Mouse (Mus musculus): ENCODE data around the gene Map3k14. TPM values are rescaled to one million over a fixed set of nuclear protein-coding genes. Genes with fewer than 3 reads are reported as not detected.

The Map3k14 gene
- total and polyA plus RNA-seq, 3 experiments = 4.9 to 10.8 (median 10.8) TPM

- H3K27me3 ChIP-seq (ENCODE audit: insufficient read depth, low read length) = no peaks in the 10 kb centered on the region; the same call in 1 of the 2 replicates
- no peaks in the 10 kb centered on the region for H3K9me3 ChIP-seq (replicated peaks)
- H3K4me3 ChIP-seq (ENCODE audit: low read depth, low read length) = no peak overlapping the region
- peaks cover 21% of the 10 kb centered on the region for H3K36me3 ChIP-seq (replicated peaks)
- no peak for DNase-seq (ENCODE audit: low spot score)
- peaks cover 81% of the 10 kb centered on the region for H3K4me1 ChIP-seq (ENCODE audit: insufficient read depth, low read depth, low read length)
- TF ChIP-seq POLR2AphosphoS5 (IDR thresholded peaks at IDR 0.05; ENCODE audit: insufficient replicate concordance, low read depth, low read length) (no peak), CTCF (IDR thresholded peaks at IDR 0.05; ENCODE audit: low read depth, low read length) (no peak), GATA1 (IDR thresholded peaks at IDR 0.05; ENCODE audit: borderline replicate concordance, low read length) (no peak), TAL1 (conservative IDR thresholded peaks at IDR 0.05; ENCODE audit: low read depth, low read length) (no peak), GATA2 (IDR thresholded peaks at IDR 0.05; ENCODE audit: borderline replicate concordance, low read depth, low read length) (no peak)
- no peak for ATAC-seq (ENCODE audit: extremely low read depth, insufficient number of reproducible peaks, low FRiP score, poor library complexity, severe bottlenecking)
Measured at GRCm38 (mm10) chr11:103253605-103254004, 13.7 kb downstream of the Map3k14 start.

GRCm38 (mm10) chr11:103252380-103252779 is 14.9 kb downstream of the Map3k14 start:
- Histone ChIP-seq H3K36me3 (replicated peaks) (peaks cover 30% of the 10 kb centered on the region), H3K9me3 (replicated peaks) (no peaks in the 10 kb centered on the region), H3K4me3 (ENCODE audit: low read depth, low read length) (no peak overlapping the region; the same call in 1 of the 2 replicates), H3K27me3 (ENCODE audit: insufficient read depth, low read length) (no peaks in the 10 kb centered on the region; the same call in 1 of the 2 replicates), H3K4me1 (ENCODE audit: insufficient read depth, low read depth, low read length) (peaks cover 80% of the 10 kb centered on the region)
- TF ChIP-seq CTCF (IDR thresholded peaks at IDR 0.05; ENCODE audit: low read depth, low read length) (no peak), POLR2AphosphoS5 (IDR thresholded peaks at IDR 0.05; ENCODE audit: insufficient replicate concordance, low read depth, low read length) (no peak), TAL1 (conservative IDR thresholded peaks at IDR 0.05; ENCODE audit: low read depth, low read length) (no peak), GATA2 (IDR thresholded peaks at IDR 0.05; ENCODE audit: borderline replicate concordance, low read depth, low read length) (no peak), GATA1 (IDR thresholded peaks at IDR 0.05; ENCODE audit: borderline replicate concordance, low read length) (no peak)
- ATAC-seq (ENCODE audit: extremely low read depth, insufficient number of reproducible peaks, low FRiP score, poor library complexity, severe bottlenecking) (no peak), DNase-seq (ENCODE audit: low spot score) (no peak)

GRCm38 (mm10) chr11:103250324-103250723 is 16.9 kb downstream of the Map3k14 start:
- no peak for ATAC-seq (ENCODE audit: extremely low read depth, insufficient number of reproducible peaks, low FRiP score, poor library complexity, severe bottlenecking)

DNA sequence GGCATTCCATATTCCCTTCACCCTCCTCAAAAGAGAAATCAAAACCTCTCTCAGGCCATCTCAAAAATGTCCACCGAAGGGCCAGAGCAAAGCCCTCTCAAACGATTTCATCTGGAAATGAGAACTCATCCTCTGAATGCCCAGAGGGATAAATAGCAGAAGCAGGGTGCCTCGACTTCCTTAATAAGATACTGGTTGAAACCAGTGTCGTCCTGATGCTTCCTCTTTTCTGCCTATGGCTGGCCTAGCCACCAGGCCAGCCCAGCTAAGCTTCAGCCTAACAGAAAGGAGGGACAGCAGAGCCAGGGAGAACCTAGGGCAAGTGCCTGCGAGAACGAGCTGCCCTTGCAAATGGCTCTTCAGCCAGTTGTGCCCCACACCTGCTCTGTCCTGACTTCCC is 17.8 kb downstream of the Map3k14 start:
- Histone ChIP-seq H3K4me3 (ENCODE audit: low read depth, low read length) (peak overlapping the region; percentile 8; the same call in 1 of the 2 replicates), H3K4me1 (ENCODE audit: insufficient read depth, low read depth, low read length) (peaks cover 80% of the 10 kb centered on the region), H3K9me3 (replicated peaks) (no peaks in the 10 kb centered on the region), H3K36me3 (replicated peaks) (peaks cover 29% of the 10 kb centered on the region), H3K27me3 (ENCODE audit: insufficient read depth, low read length) (no peaks in the 10 kb centered on the region; the same call in 1 of the 2 replicates)
- no peak for TF ChIP-seq POLR2AphosphoS5 (IDR thresholded peaks at IDR 0.05; ENCODE audit: insufficient replicate concordance, low read depth, low read length)
- ATAC-seq (ENCODE audit: extremely low read depth, insufficient number of reproducible peaks, low FRiP score, poor library complexity, severe bottlenecking) (no peak), DNase-seq (ENCODE audit: low spot score) (peak; percentile 41)

More at GRCm38 (mm10) chr11:103250324-103250723, 16.9 kb downstream of the Map3k14 start:
- TF ChIP-seq GATA2 (IDR thresholded peaks at IDR 0.05; ENCODE audit: borderline replicate concordance, low read depth, low read length) = no peak
- no peak for TF ChIP-seq GATA1 (IDR thresholded peaks at IDR 0.05; ENCODE audit: borderline replicate concordance, low read length)
- no peak for TF ChIP-seq TAL1 (conservative IDR thresholded peaks at IDR 0.05; ENCODE audit: low read depth, low read length)
- no peak for TF ChIP-seq POLR2AphosphoS5 (IDR thresholded peaks at IDR 0.05; ENCODE audit: insufficient replicate concordance, low read depth, low read length)
- no peak for TF ChIP-seq CTCF (IDR thresholded peaks at IDR 0.05; ENCODE audit: low read depth, low read length)
- DNase-seq (ENCODE audit: low spot score) = no peak
- Histone ChIP-seq H3K36me3 (replicated peaks) (peaks cover 25% of the 10 kb centered on the region), H3K4me3 (ENCODE audit: low read depth, low read length) (no peak overlapping the region), H3K4me1 (ENCODE audit: insufficient read depth, low read depth, low read length) (peaks cover 78% of the 10 kb centered on the region), H3K9me3 (replicated peaks) (no peaks in the 10 kb centered on the region), H3K27me3 (ENCODE audit: insufficient read depth, low read length) (no peaks in the 10 kb centered on the region; the same call in 1 of the 2 replicates)

DNA sequence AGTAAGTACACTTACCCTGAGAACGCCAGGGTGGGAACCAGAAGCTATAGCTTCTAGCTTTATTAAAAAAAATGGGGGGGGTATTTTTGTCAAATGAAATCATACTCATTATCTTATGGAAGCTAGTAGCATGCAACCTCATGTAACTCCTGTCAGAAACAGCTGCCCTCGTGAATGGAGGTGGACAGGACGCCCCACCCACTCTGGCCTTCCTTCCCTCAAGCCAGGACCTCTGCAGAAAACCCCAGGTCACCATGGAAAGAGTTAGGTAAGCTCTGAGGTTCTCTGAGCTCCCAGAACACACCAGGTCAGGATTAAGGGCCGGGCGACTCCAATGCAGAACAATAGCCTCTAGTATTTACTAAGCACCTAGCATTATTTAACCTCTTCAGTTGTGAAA is 18.4 kb downstream of the Map3k14 start:
- ATAC-seq (ENCODE audit: extremely low read depth, insufficient number of reproducible peaks, low FRiP score, poor library complexity, severe bottlenecking) = no peak
- Histone ChIP-seq H3K36me3 (replicated peaks) (peaks cover 36% of the 10 kb centered on the region), H3K4me3 (ENCODE audit: low read depth, low read length) (no peak overlapping the region)

DNA sequence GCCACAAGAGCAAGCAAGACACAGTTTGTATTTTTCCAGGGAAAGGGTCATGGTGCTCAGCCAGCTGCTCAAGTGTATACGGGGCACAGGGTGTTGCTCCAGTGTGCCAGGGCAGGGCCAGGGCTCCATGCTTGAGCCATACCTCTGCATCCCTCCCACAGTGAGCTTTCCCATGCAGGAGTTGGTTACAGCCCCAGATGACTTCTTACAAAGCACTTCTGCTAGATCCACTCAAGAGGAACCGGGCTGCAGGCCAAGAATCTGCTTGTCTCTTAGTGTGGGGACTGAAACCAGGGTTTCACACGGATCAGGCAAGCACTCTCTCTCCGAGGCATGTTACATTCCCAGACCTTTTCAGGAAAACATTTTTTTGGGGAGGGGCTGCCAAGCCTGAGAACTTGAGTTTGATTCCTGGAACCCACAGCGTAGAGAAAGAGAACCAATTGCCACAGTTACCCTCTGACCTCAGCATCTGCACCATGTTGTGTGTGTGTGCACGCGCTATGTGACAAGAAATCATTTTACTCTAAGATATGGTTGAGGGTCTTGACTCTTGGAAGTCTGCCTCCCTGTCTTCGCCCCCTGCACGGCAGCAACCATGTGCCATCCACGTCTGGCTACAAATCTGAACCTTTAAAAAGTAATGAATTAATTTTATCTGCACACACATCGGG is 19.6 kb downstream of the Map3k14 start:
- H3K4me3 ChIP-seq (ENCODE audit: low read depth, low read length) = no peak overlapping the region
- ATAC-seq (ENCODE audit: extremely low read depth, insufficient number of reproducible peaks, low FRiP score, poor library complexity, severe bottlenecking) (no peak; the same call in 1 of the 2 replicates), DNase-seq (ENCODE audit: low spot score) (no peak)
- peaks cover 40% of the 10 kb centered on the region for H3K36me3 ChIP-seq (replicated peaks)
- no peaks in the 10 kb centered on the region; the same call in 1 of the 2 replicates for H3K27me3 ChIP-seq (ENCODE audit: insufficient read depth, low read length)
- H3K4me1 ChIP-seq (ENCODE audit: insufficient read depth, low read depth, low read length) = peaks cover 71% of the 10 kb centered on the region
- no peaks in the 10 kb centered on the region for H3K9me3 ChIP-seq (replicated peaks)
- TF ChIP-seq CTCF (IDR thresholded peaks at IDR 0.05; ENCODE audit: low read depth, low read length) (no peak), TAL1 (conservative IDR thresholded peaks at IDR 0.05; ENCODE audit: low read depth, low read length) (no peak), GATA2 (IDR thresholded peaks at IDR 0.05; ENCODE audit: borderline replicate concordance, low read depth, low read length) (no peak), GATA1 (IDR thresholded peaks at IDR 0.05; ENCODE audit: borderline replicate concordance, low read length) (no peak), POLR2AphosphoS5 (IDR thresholded peaks at IDR 0.05; ENCODE audit: insufficient replicate concordance, low read depth, low read length) (no peak)

More for the DNA sequence above, 18.4 kb downstream of the Map3k14 start:
- peaks cover 80% of the 10 kb centered on the region for H3K4me1 ChIP-seq (ENCODE audit: insufficient read depth, low read depth, low read length)
- H3K9me3 ChIP-seq (replicated peaks) = no peaks in the 10 kb centered on the region
- DNase-seq (ENCODE audit: low spot score) = no peak
- no peaks in the 10 kb centered on the region; the same call in 1 of the 2 replicates for H3K27me3 ChIP-seq (ENCODE audit: insufficient read depth, low read length)
- TF ChIP-seq TAL1 (conservative IDR thresholded peaks at IDR 0.05; ENCODE audit: low read depth, low read length) = no peak
- TF ChIP-seq GATA1 (IDR thresholded peaks at IDR 0.05; ENCODE audit: borderline replicate concordance, low read length) = no peak
